Mouse (Mus musculus) forebrain, embryonic 11.5 days (tissue): ENCODE data around the gene Saysd1. TPM values are rescaled to one million over a fixed set of nuclear protein-coding genes. Genes with fewer than 3 reads are reported as not detected.

Experiments
- ATAC-seq: fragments of 200-750 bp; cut with Nextera tagmentation; replicated peaks from 2 replicates; pipeline ENCODE4 v1.8.0; 2017; ENCODE audit warnings: moderate TSS enrichment; ENCODE audit not compliant: low FRiP score
- DNase-seq: peaks from one replicate; pipeline ENCODE4 v3.0.0-alpha.2; 2017; ENCODE audit warnings: low spot score
- H3K27ac ChIP-seq: fragments of 300-500 bp; sonication (generic); 2 replicates; pipeline ENCODE4 v1.5.1; 2014; ENCODE audit warnings: low read depth, low read length
- H3K27me3 ChIP-seq: fragments of 300-500 bp; sonication (generic); 2 replicates; pipeline ENCODE4 v1.6.1; 2014; ENCODE audit warnings: mild to moderate bottlenecking, low read length, mixed read lengths; ENCODE audit not compliant: control insufficient read depth, insufficient read depth
- H3K36me3 ChIP-seq: fragments of 300-500 bp; sonication (generic); 2 replicates; pipeline ENCODE4 v1.6.1; 2014; ENCODE audit warnings: mild to moderate bottlenecking, low read length, moderate library complexity, mixed read lengths; ENCODE audit not compliant: control insufficient read depth, insufficient read depth
- H3K4me1 ChIP-seq: fragments of 300-500 bp; sonication (generic); replicated peaks from 2 replicates; pipeline ENCODE4 v1.6.1; 2014; ENCODE audit warnings: low read length, mixed read lengths; ENCODE audit not compliant: control insufficient read depth, insufficient read depth
- H3K4me2 ChIP-seq: fragments of 300-500 bp; sonication (generic); 2 replicates; pipeline ENCODE4 v1.6.1; 2014; ENCODE audit warnings: low read depth, mild to moderate bottlenecking, low read length, moderate library complexity, mixed read lengths; ENCODE audit not compliant: severe bottlenecking
- H3K4me3 ChIP-seq: fragments of 300-500 bp; sonication (generic); 2 replicates; pipeline ENCODE4 v1.5.1; 2014; ENCODE audit warnings: low read depth, low read length
- H3K9ac ChIP-seq: fragments of 300-500 bp; sonication (generic); 2 replicates; pipeline ENCODE4 v1.6.1; 2014; ENCODE audit warnings: low read length
- H3K9me3 ChIP-seq: fragments of 300-500 bp; sonication (generic); 2 replicates; pipeline ENCODE4 v1.6.1; 2016; ENCODE audit warnings: low read length, mixed read lengths; ENCODE audit not compliant: control insufficient read depth
- WGBS: fragments of 180-500 bp; shearing (Covaris S2); extraction: QIAGEN DNeasy Blood & Tissue Kit; methylation state at CpG from one replicate; pipeline ENCODE4 v1.1.7; 2014; 5-methylcytosine and 5-hydroxymethylcytosine counted together
- polyA plus RNA-seq: library from polyadenylated mRNA; unstranded; fragments of >200 nt; fragmentation: Nextera tagmentation; extraction: Ambion mirVana; gene quantifications from 2 replicates; pipeline ENCODE4 v1.2.1, GENCODE M21; 2014

Gene Saysd1
- polyA plus RNA-seq, 1 experiment from 2014 or later = 11.6 TPM

- Histone ChIP-seq H3K27ac (no peak overlapping the region), H3K4me1 (peaks cover 2% of the 10 kb centered on the region), H3K27me3 (no peaks in the 10 kb centered on the region), H3K4me3 (no peak overlapping the region), H3K36me3 (no peaks in the 10 kb centered on the region), H3K9ac (no peak overlapping the region), H3K4me2 (no peak overlapping the region), H3K9me3 (no peaks in the 10 kb centered on the region)
- 79% methylated on average over 8 of the region's 8 CpGs for WGBS
- DNase-seq = no peak
- ATAC-seq = no peak
Measured at GRCm38 (mm10) chr14:20158727-20159681, 20.7 kb upstream of the Saysd1 start.

GRCm38 (mm10) chr14:20157595-20157994 lies 19.3 kb upstream of the Saysd1 start:
- H3K4me1 ChIP-seq = no peaks in the 10 kb centered on the region; the same call in 1 of the 2 replicates
- ATAC-seq (no peak), DNase-seq (no peak)
- no peak overlapping the region for H3K4me2 ChIP-seq
- H3K36me3 ChIP-seq = no peaks in the 10 kb centered on the region
- H3K4me3 ChIP-seq = no peak overlapping the region
- no peaks in the 10 kb centered on the region for H3K27me3 ChIP-seq
- 86% methylated on average over 10 of the region's 10 CpGs for WGBS
- no peaks in the 10 kb centered on the region for H3K9me3 ChIP-seq
- H3K27ac ChIP-seq = no peak overlapping the region
- no peak overlapping the region for H3K9ac ChIP-seq

GRCm38 (mm10) chr14:20155718-20156117 lies 17.4 kb upstream of the Saysd1 start:
- DNase-seq = no peak
- Histone ChIP-seq H3K36me3 (no peaks in the 10 kb centered on the region), H3K27ac (no peak overlapping the region), H3K9ac (no peak overlapping the region), H3K4me1 (no peaks in the 10 kb centered on the region; the same call in 1 of the 2 replicates), H3K9me3 (no peaks in the 10 kb centered on the region), H3K4me3 (no peak overlapping the region), H3K27me3 (no peaks in the 10 kb centered on the region), H3K4me2 (no peak overlapping the region)
- 50% methylated on average over 10 of the region's 10 CpGs for WGBS
- ATAC-seq = no peak

GRCm38 (mm10) chr14:20154937-20155336 lies 16.6 kb upstream of the Saysd1 start:
- H3K27me3 ChIP-seq = no peaks in the 10 kb centered on the region
- ATAC-seq (no peak), DNase-seq (no peak)
- H3K9ac ChIP-seq = no peak overlapping the region
- H3K4me1 ChIP-seq = no peaks in the 10 kb centered on the region; the same call in 1 of the 2 replicates
- no peak overlapping the region for H3K27ac ChIP-seq
- WGBS = 91% methylated on average over 4 of the region's 4 CpGs
- no peak overlapping the region for H3K4me3 ChIP-seq
- H3K4me2 ChIP-seq = no peak overlapping the region
- H3K36me3 ChIP-seq = no peaks in the 10 kb centered on the region
- H3K9me3 ChIP-seq = no peaks in the 10 kb centered on the region

GRCm38 (mm10) chr14:20154245-20154644 lies 15.9 kb upstream of the Saysd1 start:
- no peak overlapping the region for H3K9ac ChIP-seq
- H3K27ac ChIP-seq = no peak overlapping the region
- no peaks in the 10 kb centered on the region for H3K36me3 ChIP-seq
- no peaks in the 10 kb centered on the region for H3K27me3 ChIP-seq
- ATAC-seq (no peak), DNase-seq (no peak)
- WGBS = 76% methylated on average over 7 of the region's 7 CpGs
- H3K4me3 ChIP-seq = no peak overlapping the region
- no peaks in the 10 kb centered on the region for H3K9me3 ChIP-seq
- no peaks in the 10 kb centered on the region; the same call in 1 of the 2 replicates for H3K4me1 ChIP-seq
- H3K4me2 ChIP-seq = no peak overlapping the region

GRCm38 (mm10) chr14:20149127-20150080 lies 11.1 kb upstream of the Saysd1 start:
- no peak for ATAC-seq
- H3K4me2 ChIP-seq = no peak overlapping the region
- H3K9ac ChIP-seq = no peak overlapping the region
- H3K4me3 ChIP-seq = no peak overlapping the region
- H3K27me3 ChIP-seq = no peaks in the 10 kb centered on the region
- H3K27ac ChIP-seq = no peak overlapping the region
- DNase-seq = no peak
- H3K36me3 ChIP-seq = peaks cover 2% of the 10 kb centered on the region; the same call in 1 of the 2 replicates
- H3K4me1 ChIP-seq = peaks cover 6% of the 10 kb centered on the region; the same call in 1 of the 2 replicates
- WGBS = 93% methylated on average over 22 of the region's 22 CpGs
- no peaks in the 10 kb centered on the region for H3K9me3 ChIP-seq

GRCm38 (mm10) chr14:20148514-20148913 lies 10.2 kb upstream of the Saysd1 start:
- H3K4me1 ChIP-seq = peaks cover 13% of the 10 kb centered on the region; the same call in 1 of the 2 replicates
- DNase-seq = no peak
- H3K9me3 ChIP-seq = no peaks in the 10 kb centered on the region
- 93% methylated on average over 11 of the region's 11 CpGs for WGBS
- no peak overlapping the region for H3K9ac ChIP-seq
- H3K4me3 ChIP-seq = no peak overlapping the region
- H3K4me2 ChIP-seq = no peak overlapping the region
- H3K27me3 ChIP-seq = no peaks in the 10 kb centered on the region
- no peak overlapping the region for H3K27ac ChIP-seq
- H3K36me3 ChIP-seq = peaks cover 2% of the 10 kb centered on the region; the same call in 1 of the 2 replicates
- no peak for ATAC-seq

- Histone ChIP-seq H3K27ac (no peak overlapping the region), H3K36me3 (peaks cover 2% of the 10 kb centered on the region; the same call in 1 of the 2 replicates), H3K4me2 (no peak overlapping the region), H3K9me3 (no peaks in the 10 kb centered on the region), H3K9ac (no peak overlapping the region), H3K4me1 (peaks cover 13% of the 10 kb centered on the region; the same call in 1 of the 2 replicates), H3K27me3 (no peaks in the 10 kb centered on the region), H3K4me3 (no peak overlapping the region)
- no peak for DNase-seq
- 94% methylated on average over 7 of the region's 7 CpGs for WGBS
- no peak for ATAC-seq
Measured at GRCm38 (mm10) chr14:20147854-20148253, 9.5 kb upstream of the Saysd1 start.
